Mouse (Mus musculus) embryonic facial prominence, embryonic 14.5 days (tissue): ENCODE results near the gene Myl7. TPM values are rescaled to one million over a fixed set of nuclear protein-coding genes. Genes with fewer than 3 reads are reported as not detected.
A peak's percentile ranks its signal among the peaks of the same experiment; 100 is the strongest.

Experiments used
- ATAC-seq: fragments of 200-750 bp; cut with Nextera tagmentation; 2 replicates; pipeline ENCODE4 v1.8.0; 2017; ENCODE audit warnings: low read depth, moderate number of reproducible peaks, moderate TSS enrichment
- DNase-seq: peaks from one replicate; pipeline ENCODE4 v3.0.0-alpha.2; 2015; ENCODE audit warnings: low spot score
- H3K27ac ChIP-seq: fragments of 300-500 bp; sonication (generic); replicated peaks from 2 replicates; pipeline ENCODE4 v1.5.1; 2014; ENCODE audit warnings: low read depth, mild to moderate bottlenecking, low read length, moderate library complexity
- H3K27me3 ChIP-seq: fragments of 300-500 bp; sonication (generic); replicated peaks from 2 replicates; pipeline ENCODE4 v1.6.1; 2014; ENCODE audit warnings: low read length; ENCODE audit not compliant: control insufficient read depth, insufficient read depth
- H3K36me3 ChIP-seq: fragments of 300-500 bp; sonication (generic); 2 replicates; pipeline ENCODE4 v1.6.1; 2014; ENCODE audit warnings: low read length, mixed read lengths; ENCODE audit not compliant: control insufficient read depth, insufficient read depth
- H3K4me1 ChIP-seq: fragments of 300-500 bp; sonication (generic); 2 replicates; pipeline ENCODE4 v1.6.1; 2014; ENCODE audit warnings: antibody characterized with exemption, low read length; ENCODE audit not compliant: control insufficient read depth, insufficient read depth
- H3K4me2 ChIP-seq: fragments of 300-500 bp; sonication (generic); 2 replicates; pipeline ENCODE4 v1.6.1; 2014; ENCODE audit warnings: low read depth, mild to moderate bottlenecking, low read length, moderate library complexity, mixed read lengths
- H3K4me3 ChIP-seq: fragments of 300-500 bp; sonication (generic); 2 replicates; pipeline ENCODE4 v1.5.1; 2014; ENCODE audit warnings: low read depth, mild to moderate bottlenecking, low read length
- H3K9ac ChIP-seq: fragments of 300-500 bp; sonication (generic); 2 replicates; pipeline ENCODE4 v1.6.1; 2014; ENCODE audit warnings: low read depth, mild to moderate bottlenecking, low read length, moderate library complexity, mixed read lengths
- H3K9me3 ChIP-seq: fragments of 300-500 bp; sonication (generic); 2 replicates; pipeline ENCODE4 v1.6.1; 2016; ENCODE audit warnings: low read length; ENCODE audit not compliant: control insufficient read depth
- WGBS: fragments of 180-500 bp; shearing (Covaris S2); extraction: QIAGEN DNeasy Blood & Tissue Kit; methylation state at CpG from one replicate; pipeline ENCODE4 v1.1.7; 2014; 5-methylcytosine and 5-hydroxymethylcytosine counted together
- polyA plus RNA-seq: library from polyadenylated mRNA; unstranded; fragments of >200 nt; fragmentation: Nextera tagmentation; extraction: Ambion mirVana; gene quantifications from 2 replicates; pipeline ENCODE4 v1.2.1, GENCODE M21; 2014

The Myl7 gene
- polyA plus RNA-seq, 1 experiment from 2014 or later, result 0.63 TPM

GRCm38 (mm10) chr11:5912635-5913034 is 14.1 kb upstream of the Myl7 start:
- no peaks in the 10 kb centered on the region for H3K9me3 ChIP-seq
- no peak overlapping the region for H3K27ac ChIP-seq
- H3K27me3 ChIP-seq, result no peaks in the 10 kb centered on the region
- ATAC-seq (peak; percentile 41; the same call in 1 of the 2 replicates), DNase-seq (peak; percentile 75)
- WGBS, result 43% methylated on average over 5 of the region's 5 CpGs
- no peaks in the 10 kb centered on the region for H3K36me3 ChIP-seq
- H3K4me1 ChIP-seq, result no peaks in the 10 kb centered on the region
- no peak overlapping the region for H3K9ac ChIP-seq
- no peak overlapping the region for H3K4me2 ChIP-seq
- H3K4me3 ChIP-seq, result no peak overlapping the region

- Histone ChIP-seq H3K36me3 (no peaks in the 10 kb centered on the region), H3K4me3 (no peak overlapping the region), H3K9me3 (no peaks in the 10 kb centered on the region), H3K9ac (no peak overlapping the region), H3K4me1 (no peaks in the 10 kb centered on the region), H3K27ac (no peak overlapping the region), H3K27me3 (no peaks in the 10 kb centered on the region), H3K4me2 (no peak overlapping the region)
- 71% methylated on average over 4 of the region's 4 CpGs for WGBS
- ATAC-seq, result no peak
- DNase-seq, result no peak
These were observed 10.1 kb upstream of the Myl7 start for GRCm38 (mm10) chr11:5908642-5909041.

- H3K9ac ChIP-seq, result no peak overlapping the region
- no peaks in the 10 kb centered on the region for H3K36me3 ChIP-seq
- no peak for DNase-seq
- no peaks in the 10 kb centered on the region for H3K9me3 ChIP-seq
- no peaks in the 10 kb centered on the region for H3K27me3 ChIP-seq
- no peak overlapping the region for H3K27ac ChIP-seq
- no peak overlapping the region for H3K4me2 ChIP-seq
- no peak for ATAC-seq
- 60% methylated on average over 5 of the region's 5 CpGs for WGBS
- no peak overlapping the region for H3K4me3 ChIP-seq
- H3K4me1 ChIP-seq, result peaks cover 6% of the 10 kb centered on the region
These were observed 8.5 kb upstream of the Myl7 start for GRCm38 (mm10) chr11:5907096-5907495.

- Histone ChIP-seq H3K27ac (no peak overlapping the region), H3K36me3 (no peaks in the 10 kb centered on the region), H3K9me3 (no peaks in the 10 kb centered on the region), H3K27me3 (no peaks in the 10 kb centered on the region), H3K4me2 (no peak overlapping the region), H3K9ac (no peak overlapping the region), H3K4me1 (peaks cover 16% of the 10 kb centered on the region), H3K4me3 (no peak overlapping the region)
- DNase-seq, result no peak
- 81% methylated on average over 10 of the region's 10 CpGs for WGBS
- no peak for ATAC-seq
These were observed 7.4 kb upstream of the Myl7 start for GRCm38 (mm10) chr11:5905778-5906518.

- 92% methylated on average over 6 of the region's 6 CpGs for WGBS
- Histone ChIP-seq H3K36me3 (no peaks in the 10 kb centered on the region), H3K27ac (no peak overlapping the region), H3K27me3 (no peaks in the 10 kb centered on the region), H3K4me1 (peaks cover 16% of the 10 kb centered on the region), H3K9ac (no peak overlapping the region), H3K4me3 (no peak overlapping the region), H3K9me3 (no peaks in the 10 kb centered on the region), H3K4me2 (no peak overlapping the region)
- no peak for ATAC-seq
- DNase-seq, result no peak
These were observed 6.3 kb upstream of the Myl7 start for GRCm38 (mm10) chr11:5904871-5905270.

GRCm38 (mm10) chr11:5904357-5904756 is 5.8 kb upstream of the Myl7 start:
- Histone ChIP-seq H3K4me1 (peaks cover 16% of the 10 kb centered on the region), H3K27ac (no peak overlapping the region), H3K27me3 (no peaks in the 10 kb centered on the region), H3K36me3 (no peaks in the 10 kb centered on the region), H3K9ac (no peak overlapping the region), H3K9me3 (no peaks in the 10 kb centered on the region), H3K4me2 (no peak overlapping the region), H3K4me3 (no peak overlapping the region)
- DNase-seq, result no peak
- ATAC-seq, result no peak
- WGBS, result 85% methylated on average over 18 of the region's 19 CpGs

- H3K9ac ChIP-seq, result no peak overlapping the region
These were observed 5.3 kb upstream of the Myl7 start for GRCm38 (mm10) chr11:5903844-5904243.

GRCm38 (mm10) chr11:5902390-5902789 is 3.8 kb upstream of the Myl7 start:
- H3K36me3 ChIP-seq, result no peaks in the 10 kb centered on the region
- 11% methylated on average over 6 of the region's 6 CpGs for WGBS
- H3K27me3 ChIP-seq, result peaks cover 7% of the 10 kb centered on the region; the same call in 1 of the 2 replicates
- DNase-seq (no peak), ATAC-seq (no peak)
- peak overlapping the region; percentile 78 for H3K4me2 ChIP-seq
- H3K9me3 ChIP-seq, result no peaks in the 10 kb centered on the region
- H3K9ac ChIP-seq, result peak overlapping the region; percentile 67
- peak overlapping the region; percentile 44 for H3K4me3 ChIP-seq
- peak overlapping the region; percentile 59; the same call in 1 of the 2 replicates for H3K27ac ChIP-seq
- H3K4me1 ChIP-seq, result peaks cover 23% of the 10 kb centered on the region

More at GRCm38 (mm10) chr11:5903844-5904243, 5.3 kb upstream of the Myl7 start:
- 73% methylated on average over 2 of the region's 2 CpGs for WGBS
- ATAC-seq, result no peak
- no peaks in the 10 kb centered on the region for H3K27me3 ChIP-seq
- no peaks in the 10 kb centered on the region for H3K36me3 ChIP-seq
- H3K4me1 ChIP-seq, result peaks cover 16% of the 10 kb centered on the region
- H3K4me2 ChIP-seq, result no peak overlapping the region
- DNase-seq, result no peak
- H3K27ac ChIP-seq, result no peak overlapping the region
- H3K4me3 ChIP-seq, result no peak overlapping the region
- no peaks in the 10 kb centered on the region for H3K9me3 ChIP-seq

- peak overlapping the region; percentile 59 for H3K27ac ChIP-seq
- peak overlapping the region; percentile 67 for H3K9ac ChIP-seq
- peak; percentile 93 for DNase-seq
- no peaks in the 10 kb centered on the region for H3K9me3 ChIP-seq
- H3K4me3 ChIP-seq, result peak overlapping the region; percentile 44
- H3K27me3 ChIP-seq, result peaks cover 7% of the 10 kb centered on the region; the same call in 1 of the 2 replicates
- H3K4me1 ChIP-seq, result peaks cover 27% of the 10 kb centered on the region
- no peaks in the 10 kb centered on the region for H3K36me3 ChIP-seq
- WGBS, result 2% methylated on average over 30 of the region's 32 CpGs
- ATAC-seq, result peak; percentile 89
- peak overlapping the region; percentile 78 for H3K4me2 ChIP-seq
These were observed 3.4 kb upstream of the Myl7 start for GRCm38 (mm10) chr11:5901950-5902349.
